ENCODE assay signal across 8 mouse cellular contexts in the genomic region with DNA sequence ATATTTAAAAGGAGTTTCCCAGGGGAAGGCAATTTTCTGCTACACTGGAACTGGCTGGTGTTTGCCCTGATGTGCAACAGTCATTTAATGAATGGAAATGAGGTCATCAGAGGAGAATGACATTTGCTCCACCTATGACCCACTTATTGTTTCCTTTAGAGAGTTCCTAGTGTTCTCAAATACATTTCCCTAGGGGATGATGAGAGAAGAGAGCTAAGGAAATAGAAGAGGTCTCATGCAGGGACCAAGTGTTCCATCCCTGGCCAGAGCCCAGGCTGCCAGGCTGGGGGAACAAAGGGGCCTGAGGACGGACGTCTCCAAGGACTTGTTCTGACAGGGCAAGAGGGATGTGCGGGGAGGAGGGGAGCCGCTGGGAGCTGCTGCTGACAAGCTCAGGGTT.
A peak's percentile ranks its signal among the peaks of the same experiment; 100 is the strongest.
DNase-seq lines count a peak whose midpoint lies in the region; ATAC-seq and TF ChIP-seq lines count a peak whose summit lies in the region.
"Had no signal": no experiment of that assay in that cellular context is flagged by ENCODE, and none has a peak within 500 bp of the region (broad histone marks: within the 10 kb centered on the region; RNA-seq: fewer than 3 reads in every experiment).

No protein-coding gene starts in this region.

- no peak for TF ChIP-seq CTCF in stomach, postnatal 0 days (IDR thresholded peaks at IDR 0.05; ENCODE audit: low read depth)

- peak; percentile 39 for DNase-seq in kidney, adult 9 months
- no peak for DNase-seq in kidney, adult 8-10 months
- peak; percentile 58 for DNase-seq in embryo, embryonic 11 days
- peak; percentile 48 for DNase-seq in heart, postnatal 25 days (ENCODE audit: low spot score)
- no peak for DNase-seq in stomach, postnatal 0 days (ENCODE audit: low spot score)
- no peak for DNase-seq in left cerebral cortex, adult 11 months (ENCODE audit: low spot score)

- TF ChIP-seq EP300 in stomach, postnatal 0 days (optimal IDR thresholded peaks at IDR 0.05) = no peak

- ATAC-seq in neural tube, embryonic 14.5 days (ENCODE audit: low read depth) = peak; percentile 47; the same call in 1 of the 2 replicates
- ATAC-seq in stomach, postnatal 0 days (ENCODE audit: low FRiP score, low TSS enrichment) = no peak

- no peaks in the 10 kb centered on the region for H3K27me3 ChIP-seq in neural tube, embryonic 14.5 days (ENCODE audit: control insufficient read depth, insufficient read depth, low read length)
- H3K27me3 ChIP-seq in stomach, postnatal 0 days (ENCODE audit: control insufficient read depth, insufficient read depth, low read length) = no peaks in the 10 kb centered on the region

- whole genome bisulfite sequencing in neural tube, embryonic 14.5 days = 12% methylated on average over 4 of the region's 4 CpGs
- WGBS in stomach, postnatal 0 days = 57% methylated on average over 4 of the region's 4 CpGs

- H3K9me3 ChIP-seq in neural tube, embryonic 14.5 days (ENCODE audit: control insufficient read depth, low read length) = no peaks in the 10 kb centered on the region
- H3K9me3 ChIP-seq in stomach, postnatal 0 days (ENCODE audit: control insufficient read depth, low read length) = no peaks in the 10 kb centered on the region

- no peak overlapping the region for H3K9ac ChIP-seq in neural tube, embryonic 14.5 days (replicated peaks; ENCODE audit: low read depth, low read length)
- no peak overlapping the region for H3K9ac ChIP-seq in stomach, postnatal 0 days (ENCODE audit: low read length)

- intact Hi-C loops in heart, postnatal 25 days (cut with DNase I) = no loop called here

- no peaks in the 10 kb centered on the region for H3K36me3 ChIP-seq in neural tube, embryonic 14.5 days (ENCODE audit: control insufficient read depth, insufficient read depth, low read length)
- no peaks in the 10 kb centered on the region for H3K36me3 ChIP-seq in stomach, postnatal 0 days (ENCODE audit: control insufficient read depth, insufficient read depth, low read length)

- H3K27ac ChIP-seq in neural tube, embryonic 14.5 days (ENCODE audit: low read depth, low read length) = no peak overlapping the region
- no peak overlapping the region for H3K27ac ChIP-seq in stomach, postnatal 0 days (replicated peaks)
- H3K27ac ChIP-seq: macrophage had no signal

- H3K4me1 ChIP-seq in neural tube, embryonic 14.5 days (ENCODE audit: control insufficient read depth, insufficient read depth, low read length) = 0 out of 2 replicates have a peak, but pooled peaks cover 3% of the 10 kb centered on the region
- H3K4me1 ChIP-seq in stomach, postnatal 0 days (replicated peaks; ENCODE audit: control insufficient read depth, insufficient read depth) = 0 out of 2 replicates have a peak, but pooled peaks cover 3% of the 10 kb centered on the region

- no peak overlapping the region for H3K4me3 ChIP-seq in neural tube, embryonic 14.5 days (ENCODE audit: low read depth, low read length)
- no peak overlapping the region for H3K4me3 ChIP-seq in stomach, postnatal 0 days (ENCODE audit: low read depth, low read length)

- H3K4me2 ChIP-seq in neural tube, embryonic 14.5 days (ENCODE audit: low read depth, low read length) = no peak overlapping the region
- H3K4me2 ChIP-seq in stomach, postnatal 0 days (replicated peaks; ENCODE audit: low read depth) = no peak overlapping the region

Comparison
In these comparisons a context has a peak if more than half of its experiments do, and no peak if none do; other contexts are left out.
1. DNase-seq: peak in kidney, adult 9 months (single experiment), embryo, embryonic 11 days (single experiment) and heart, postnatal 25 days (single experiment); none in kidney, adult 8-10 months (0 of 2), stomach, postnatal 0 days (single experiment) and left cerebral cortex, adult 11 months (single experiment).